Mouse (Mus musculus): ENCODE measurements around the gene Pcf11. TPM values are rescaled to one million over a fixed set of nuclear protein-coding genes. Genes with fewer than 3 reads are reported as not detected.

The Pcf11 gene
- polyA plus RNA-seq (2016; fragmentation: Nextera tagmentation; extraction: Ambion mirVana): 17.2 and 17.7 TPM in 2 replicates

- Histone ChIP-seq H3K9ac (peak within 1 kb of the TSS; percentile 93), H3K4me3 (peak within 1 kb of the TSS; percentile 86), H3K27ac (peak within 1 kb of the TSS; percentile 96), H3K4me2 (peak within 1 kb of the TSS; percentile 89), H3K9me3 (replicated peaks) (no peaks in the 10 kb centered on the region), H3K4me1 (peaks cover 30% of the 10 kb centered on the region), H3K36me3 (peaks cover 18% of the 10 kb centered on the region), H3K27me3 (replicated peaks) (no peaks in the 10 kb centered on the region)
- peak; percentile 93 for ATAC-seq
- WGBS (ENCODE audit: insufficient replicate concordance): 2% methylated on average over 88 of the region's 88 CpGs
These were observed at the start of gene Pcf11 for GRCm38 (mm10) chr7:92669507-92670471. Pcf11 (minus strand) TSS chr7:92669934.

- 44% methylated on average over 1 of the region's 1 CpGs for WGBS (ENCODE audit: insufficient replicate concordance)
- ATAC-seq: no peak
- peaks cover 5% of the 10 kb centered on the region for H3K27me3 ChIP-seq (replicated peaks)
These were observed 45.3 kb upstream of the Pcf11 start for GRCm38 (mm10) chr7:92715055-92715454.

GRCm38 (mm10) chr7:92711593-92711992, 41.9 kb upstream of the Pcf11 start:
- Histone ChIP-seq H3K36me3 (no peaks in the 10 kb centered on the region), H3K27me3 (replicated peaks) (peaks cover 8% of the 10 kb centered on the region), H3K4me2 (no peak overlapping the region), H3K27ac (no peak overlapping the region), H3K9me3 (replicated peaks) (no peaks in the 10 kb centered on the region), H3K9ac (no peak overlapping the region), H3K4me3 (no peak overlapping the region), H3K4me1 (no peaks in the 10 kb centered on the region)
- 36% methylated on average over 3 of the region's 3 CpGs for WGBS (ENCODE audit: insufficient replicate concordance)
- no peak for ATAC-seq

More at GRCm38 (mm10) chr7:92715055-92715454, 45.3 kb upstream of the Pcf11 start:
- Histone ChIP-seq H3K9me3 (replicated peaks) (no peaks in the 10 kb centered on the region), H3K4me3 (no peak overlapping the region), H3K4me1 (no peaks in the 10 kb centered on the region), H3K36me3 (no peaks in the 10 kb centered on the region), H3K9ac (no peak overlapping the region), H3K27ac (no peak overlapping the region), H3K4me2 (no peak overlapping the region)

- no peaks in the 10 kb centered on the region for H3K4me1 ChIP-seq
- no peaks in the 10 kb centered on the region for H3K36me3 ChIP-seq
- no peak for ATAC-seq
- no peak overlapping the region for H3K27ac ChIP-seq
- H3K9me3 ChIP-seq (replicated peaks): no peaks in the 10 kb centered on the region
- H3K27me3 ChIP-seq (replicated peaks): peaks cover 8% of the 10 kb centered on the region
- WGBS (ENCODE audit: insufficient replicate concordance): 23% methylated on average over 2 of the region's 2 CpGs
- no peak overlapping the region for H3K4me3 ChIP-seq
- H3K4me2 ChIP-seq: no peak overlapping the region
- no peak overlapping the region for H3K9ac ChIP-seq
These were observed 39.8 kb upstream of the Pcf11 start for GRCm38 (mm10) chr7:92709573-92709972.

- Histone ChIP-seq H3K9me3 (replicated peaks) (no peaks in the 10 kb centered on the region), H3K4me1 (no peaks in the 10 kb centered on the region), H3K27ac (no peak overlapping the region), H3K27me3 (replicated peaks) (peaks cover 8% of the 10 kb centered on the region; the same call in 1 of the 2 replicates), H3K4me3 (no peak overlapping the region), H3K4me2 (no peak overlapping the region), H3K36me3 (no peaks in the 10 kb centered on the region), H3K9ac (no peak overlapping the region)
- 63% methylated on average over 12 of the region's 12 CpGs for WGBS (ENCODE audit: insufficient replicate concordance)
- no peak for ATAC-seq
These were observed 37.0 kb upstream of the Pcf11 start for GRCm38 (mm10) chr7:92706711-92707110.

GRCm38 (mm10) chr7:92705534-92705933, 35.8 kb upstream of the Pcf11 start:
- WGBS (ENCODE audit: insufficient replicate concordance): 58% methylated on average over 2 of the region's 2 CpGs
- no peak overlapping the region for H3K27ac ChIP-seq
- no peaks in the 10 kb centered on the region for H3K9me3 ChIP-seq (replicated peaks)
- no peak overlapping the region for H3K4me2 ChIP-seq
- ATAC-seq: no peak
- H3K36me3 ChIP-seq: no peaks in the 10 kb centered on the region
- no peaks in the 10 kb centered on the region for H3K4me1 ChIP-seq
- 0 out of 2 replicates have a peak, but pooled peaks cover 3% of the 10 kb centered on the region for H3K27me3 ChIP-seq (replicated peaks)
- no peak overlapping the region for H3K4me3 ChIP-seq
- H3K9ac ChIP-seq: no peak overlapping the region

GRCm38 (mm10) chr7:92703661-92704060, 33.9 kb upstream of the Pcf11 start:
- Histone ChIP-seq H3K4me2 (no peak overlapping the region), H3K9me3 (replicated peaks) (no peaks in the 10 kb centered on the region), H3K27ac (no peak overlapping the region), H3K4me3 (no peak overlapping the region), H3K4me1 (no peaks in the 10 kb centered on the region), H3K9ac (no peak overlapping the region), H3K36me3 (no peaks in the 10 kb centered on the region), H3K27me3 (replicated peaks) (0 out of 2 replicates have a peak, but pooled peaks cover 3% of the 10 kb centered on the region)
- no peak for ATAC-seq
- WGBS (ENCODE audit: insufficient replicate concordance): 58% methylated on average over 1 of the region's 1 CpGs

GRCm38 (mm10) chr7:92698770-92699169, 29.0 kb upstream of the Pcf11 start:
- H3K4me2 ChIP-seq: no peak overlapping the region
- H3K9me3 ChIP-seq (replicated peaks): no peaks in the 10 kb centered on the region
- no peak overlapping the region for H3K27ac ChIP-seq
- no peaks in the 10 kb centered on the region for H3K27me3 ChIP-seq (replicated peaks)
- H3K9ac ChIP-seq: no peak overlapping the region
- H3K36me3 ChIP-seq: no peaks in the 10 kb centered on the region
- 56% methylated on average over 5 of the region's 5 CpGs for WGBS (ENCODE audit: insufficient replicate concordance)
- no peak overlapping the region for H3K4me3 ChIP-seq
- ATAC-seq: no peak
- H3K4me1 ChIP-seq: no peaks in the 10 kb centered on the region

GRCm38 (mm10) chr7:92696395-92696794, 26.7 kb upstream of the Pcf11 start:
- no peak overlapping the region for H3K27ac ChIP-seq
- H3K9ac ChIP-seq: no peak overlapping the region
- H3K4me3 ChIP-seq: no peak overlapping the region
- H3K9me3 ChIP-seq (replicated peaks): no peaks in the 10 kb centered on the region
- no peaks in the 10 kb centered on the region for H3K4me1 ChIP-seq
- no peaks in the 10 kb centered on the region for H3K27me3 ChIP-seq (replicated peaks)
- no peak for ATAC-seq
- no peaks in the 10 kb centered on the region for H3K36me3 ChIP-seq
- WGBS (ENCODE audit: insufficient replicate concordance): 80% methylated on average over 3 of the region's 3 CpGs
- H3K4me2 ChIP-seq: no peak overlapping the region

- Histone ChIP-seq H3K4me3 (no peak overlapping the region), H3K4me1 (no peaks in the 10 kb centered on the region), H3K27me3 (replicated peaks) (no peaks in the 10 kb centered on the region), H3K4me2 (no peak overlapping the region), H3K36me3 (no peaks in the 10 kb centered on the region), H3K9ac (no peak overlapping the region), H3K27ac (no peak overlapping the region), H3K9me3 (replicated peaks) (no peaks in the 10 kb centered on the region)
- no peak for ATAC-seq
- 44% methylated on average over 2 of the region's 2 CpGs for WGBS (ENCODE audit: insufficient replicate concordance)
These were observed 19.4 kb upstream of the Pcf11 start for GRCm38 (mm10) chr7:92689101-92689500.

- WGBS (ENCODE audit: insufficient replicate concordance): 57% methylated on average over 2 of the region's 2 CpGs
- Histone ChIP-seq H3K4me3 (no peak overlapping the region), H3K36me3 (no peaks in the 10 kb centered on the region), H3K4me1 (no peaks in the 10 kb centered on the region), H3K27me3 (replicated peaks) (no peaks in the 10 kb centered on the region), H3K9me3 (replicated peaks) (no peaks in the 10 kb centered on the region), H3K4me2 (no peak overlapping the region), H3K9ac (no peak overlapping the region), H3K27ac (no peak overlapping the region)
- ATAC-seq: no peak
These were observed 18.6 kb upstream of the Pcf11 start for GRCm38 (mm10) chr7:92688299-92688669.

- H3K27me3 ChIP-seq (replicated peaks): no peaks in the 10 kb centered on the region
- no peak overlapping the region for H3K4me2 ChIP-seq
- H3K9me3 ChIP-seq (replicated peaks): no peaks in the 10 kb centered on the region
- WGBS (ENCODE audit: insufficient replicate concordance): 53% methylated on average over 5 of the region's 5 CpGs
- H3K4me1 ChIP-seq: no peaks in the 10 kb centered on the region
- H3K4me3 ChIP-seq: no peak overlapping the region
- no peak overlapping the region for H3K27ac ChIP-seq
- no peak for ATAC-seq
- no peaks in the 10 kb centered on the region for H3K36me3 ChIP-seq
- no peak overlapping the region for H3K9ac ChIP-seq
These were observed 18.0 kb upstream of the Pcf11 start for GRCm38 (mm10) chr7:92687556-92688298.
